Mouse (Mus musculus): ENCODE results near the gene Rpl24.

DNA sequence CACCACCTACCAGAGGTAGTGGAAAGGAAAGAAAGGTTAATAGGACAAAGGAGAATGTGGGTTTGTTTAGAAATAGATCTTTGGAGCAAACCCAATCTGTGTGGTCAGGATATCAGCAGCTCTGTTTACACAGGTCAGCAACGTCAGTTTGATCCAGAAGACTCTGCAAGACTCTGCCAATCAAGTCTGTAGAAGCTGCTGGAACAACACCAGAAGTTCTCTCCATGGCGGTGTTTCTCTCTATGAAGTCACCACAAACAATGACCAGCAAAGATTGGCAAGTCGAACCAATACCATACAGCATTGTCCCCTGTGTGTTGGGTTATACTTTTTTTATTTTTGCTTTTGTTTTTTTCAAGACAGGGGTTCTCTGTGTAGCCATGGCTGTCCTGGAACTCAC, 18.8 kb upstream of the Rpl24 start:
- no peak for TF ChIP-seq CTCF (conservative IDR thresholded peaks at IDR 0.05; ENCODE audit: low read length)
- TF ChIP-seq POU5F1 (IDR thresholded peaks at IDR 0.05; ENCODE audit: borderline replicate concordance, low read length): no peak
- TF ChIP-seq NANOG (IDR thresholded peaks at IDR 0.05; ENCODE audit: borderline replicate concordance, low read length): no peak

All from E14TG2a.4 (cell line).